Mouse (Mus musculus): ENCODE results near the gene Dhrs3. TPM values are rescaled to one million over a fixed set of nuclear protein-coding genes. Genes with fewer than 3 reads are reported as not detected.

The Dhrs3 gene
- polyA plus RNA-seq, 1 experiment from 2014 or later, result 114 TPM

GRCm38 (mm10) chr4:144947738-144948390, 55.2 kb downstream of the Dhrs3 start:
- no peaks in the 10 kb centered on the region for H3K9me3 ChIP-seq
- no peak overlapping the region for H3K27ac ChIP-seq
- no peak overlapping the region for H3K4me3 ChIP-seq
- no peaks in the 10 kb centered on the region for H3K27me3 ChIP-seq
- no peak overlapping the region for H3K9ac ChIP-seq
- H3K4me2 ChIP-seq, result no peak overlapping the region
- no peak for ATAC-seq (ENCODE audit: insufficient number of reproducible peaks, low FRiP score, low TSS enrichment, low read depth)
- WGBS, result 56% methylated on average over 6 of the region's 6 CpGs
- H3K36me3 ChIP-seq, result no peaks in the 10 kb centered on the region
- peaks cover 21% of the 10 kb centered on the region for H3K4me1 ChIP-seq

GRCm38 (mm10) chr4:144949441-144950326, 57.1 kb downstream of the Dhrs3 start:
- ATAC-seq (ENCODE audit: insufficient number of reproducible peaks, low FRiP score, low TSS enrichment, low read depth), result peak; percentile 52; the same call in 1 of the 2 replicates

GRCm38 (mm10) chr4:144950327-144950711, 57.7 kb downstream of the Dhrs3 start:
- no peak overlapping the region for H3K4me3 ChIP-seq
- H3K4me1 ChIP-seq, result peaks cover 21% of the 10 kb centered on the region
- 57% methylated on average over 3 of the region's 3 CpGs for WGBS

More at GRCm38 (mm10) chr4:144949441-144950326, 57.1 kb downstream of the Dhrs3 start:
- no peak overlapping the region for H3K4me3 ChIP-seq
- no peak overlapping the region for H3K9ac ChIP-seq
- peak overlapping the region; percentile 63 for H3K27ac ChIP-seq
- H3K27me3 ChIP-seq, result no peaks in the 10 kb centered on the region
- H3K4me1 ChIP-seq, result peaks cover 21% of the 10 kb centered on the region
- 22% methylated on average over 9 of the region's 9 CpGs for WGBS
- H3K36me3 ChIP-seq, result no peaks in the 10 kb centered on the region
- no peaks in the 10 kb centered on the region for H3K9me3 ChIP-seq
- H3K4me2 ChIP-seq, result no peak overlapping the region

DNA sequence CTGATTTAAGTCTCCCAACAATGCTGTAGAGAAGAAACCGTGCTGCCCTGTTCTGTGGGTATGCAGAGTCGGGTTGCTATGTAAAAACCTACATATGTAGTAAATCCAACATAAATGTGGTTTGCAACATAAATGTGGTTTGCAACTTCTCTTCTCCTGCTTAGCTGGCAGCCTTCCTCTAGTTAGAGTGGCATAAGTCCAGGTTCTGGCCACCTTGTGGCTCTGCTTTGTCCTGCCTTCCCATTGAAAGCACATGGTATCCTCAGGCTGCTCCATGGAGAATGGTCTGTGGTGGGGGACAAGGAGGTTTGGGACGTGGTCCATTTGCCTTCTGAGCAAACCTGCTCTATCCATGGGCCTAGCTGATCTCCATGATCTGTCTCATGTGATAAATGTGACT, 58.3 kb downstream of the Dhrs3 start:
- Histone ChIP-seq H3K4me2 (no peak overlapping the region), H3K27me3 (no peaks in the 10 kb centered on the region), H3K4me3 (no peak overlapping the region), H3K4me1 (peaks cover 21% of the 10 kb centered on the region), H3K36me3 (no peaks in the 10 kb centered on the region), H3K9ac (no peak overlapping the region), H3K9me3 (no peaks in the 10 kb centered on the region), H3K27ac (no peak overlapping the region)
- 81% methylated on average over 3 of the region's 3 CpGs for WGBS
- ATAC-seq (ENCODE audit: insufficient number of reproducible peaks, low FRiP score, low TSS enrichment, low read depth), result no peak

More at GRCm38 (mm10) chr4:144950327-144950711, 57.7 kb downstream of the Dhrs3 start:
- no peak overlapping the region for H3K4me2 ChIP-seq
- no peaks in the 10 kb centered on the region for H3K36me3 ChIP-seq
- H3K27me3 ChIP-seq, result no peaks in the 10 kb centered on the region
- no peak for ATAC-seq (ENCODE audit: insufficient number of reproducible peaks, low FRiP score, low TSS enrichment, low read depth)
- H3K9ac ChIP-seq, result no peak overlapping the region
- peak overlapping the region; percentile 58 for H3K27ac ChIP-seq
- H3K9me3 ChIP-seq, result no peaks in the 10 kb centered on the region

- H3K4me3 ChIP-seq, result no peak overlapping the region
- H3K4me1 ChIP-seq, result peaks cover 21% of the 10 kb centered on the region
- no peak overlapping the region for H3K9ac ChIP-seq
- 74% methylated on average over 7 of the region's 7 CpGs for WGBS
- H3K27me3 ChIP-seq, result no peaks in the 10 kb centered on the region
- no peaks in the 10 kb centered on the region for H3K36me3 ChIP-seq
- no peaks in the 10 kb centered on the region for H3K9me3 ChIP-seq
- no peak overlapping the region for H3K4me2 ChIP-seq
- no peak for ATAC-seq (ENCODE audit: insufficient number of reproducible peaks, low FRiP score, low TSS enrichment, low read depth)
- no peak overlapping the region for H3K27ac ChIP-seq
Measured at GRCm38 (mm10) chr4:144951859-144952258, 59.2 kb downstream of the Dhrs3 start.

- Histone ChIP-seq H3K27me3 (no peaks in the 10 kb centered on the region), H3K36me3 (no peaks in the 10 kb centered on the region), H3K9me3 (no peaks in the 10 kb centered on the region), H3K4me1 (peaks cover 16% of the 10 kb centered on the region), H3K9ac (no peak overlapping the region), H3K4me3 (no peak overlapping the region), H3K27ac (no peak overlapping the region), H3K4me2 (no peak overlapping the region)
- no peak for ATAC-seq (ENCODE audit: insufficient number of reproducible peaks, low FRiP score, low TSS enrichment, low read depth)
- 92% methylated on average over 1 of the region's 1 CpGs for WGBS
Measured at GRCm38 (mm10) chr4:144953421-144953820, 60.8 kb downstream of the Dhrs3 start.

DNA sequence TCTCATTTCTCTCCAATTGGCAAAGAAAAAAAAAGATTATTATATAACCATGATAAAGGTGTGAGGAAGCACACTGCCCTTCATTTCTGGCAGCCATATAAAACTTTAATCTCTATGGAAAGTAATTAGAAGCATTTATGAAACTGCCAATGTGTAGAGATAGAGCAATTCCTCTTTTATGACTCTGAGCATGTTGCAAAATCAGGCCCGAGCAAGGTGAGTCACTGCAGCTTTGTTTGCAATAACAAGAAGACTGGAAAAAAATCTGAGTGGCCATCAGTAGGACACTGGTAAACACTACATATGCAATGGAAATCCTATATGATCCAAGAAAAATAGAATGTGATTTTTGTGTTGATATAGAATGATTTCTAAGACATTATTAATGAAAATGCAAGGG, 63.2 kb downstream of the Dhrs3 start:
- ATAC-seq (ENCODE audit: insufficient number of reproducible peaks, low FRiP score, low TSS enrichment, low read depth), result no peak
- H3K27ac ChIP-seq, result no peak overlapping the region
- 57% methylated on average over 1 of the region's 1 CpGs for WGBS
- no peaks in the 10 kb centered on the region for H3K9me3 ChIP-seq
- H3K4me2 ChIP-seq, result no peak overlapping the region
- no peak overlapping the region for H3K9ac ChIP-seq
- no peaks in the 10 kb centered on the region for H3K36me3 ChIP-seq
- H3K4me1 ChIP-seq, result 0 out of 2 replicates have a peak, but pooled peaks cover 2% of the 10 kb centered on the region
- H3K27me3 ChIP-seq, result no peaks in the 10 kb centered on the region
- H3K4me3 ChIP-seq, result no peak overlapping the region

DNA sequence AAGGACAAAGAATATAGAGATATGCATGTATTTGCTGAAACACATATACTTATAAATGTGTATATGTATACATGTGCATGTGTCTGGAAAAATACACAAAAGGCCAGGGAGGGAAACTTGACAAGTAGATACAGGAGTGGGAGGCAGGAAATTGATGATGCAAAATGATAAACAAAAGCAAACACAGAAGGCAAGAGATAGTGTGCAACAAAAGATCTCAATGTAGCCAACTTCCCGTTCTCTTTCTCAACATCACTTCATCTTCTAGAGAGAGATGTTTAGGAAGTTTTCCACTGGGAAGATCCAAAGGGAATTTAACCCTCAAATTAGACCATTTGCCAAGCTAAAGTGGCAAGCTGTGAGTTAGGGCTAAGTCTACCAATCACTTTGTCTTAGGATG, 63.7 kb downstream of the Dhrs3 start:
- Histone ChIP-seq H3K4me3 (no peak overlapping the region), H3K27me3 (no peaks in the 10 kb centered on the region), H3K4me2 (no peak overlapping the region), H3K9me3 (no peaks in the 10 kb centered on the region), H3K4me1 (0 out of 2 replicates have a peak, but pooled peaks cover 2% of the 10 kb centered on the region), H3K9ac (no peak overlapping the region), H3K27ac (no peak overlapping the region), H3K36me3 (no peaks in the 10 kb centered on the region)
- 76% methylated on average over 1 of the region's 1 CpGs for WGBS
- no peak for ATAC-seq (ENCODE audit: insufficient number of reproducible peaks, low FRiP score, low TSS enrichment, low read depth)

- Histone ChIP-seq H3K4me3 (no peak overlapping the region), H3K4me1 (0 out of 2 replicates have a peak, but pooled peaks cover 2% of the 10 kb centered on the region), H3K27me3 (no peaks in the 10 kb centered on the region), H3K27ac (no peak overlapping the region), H3K36me3 (0 out of 2 replicates have a peak, but pooled peaks cover 4% of the 10 kb centered on the region), H3K9ac (no peak overlapping the region), H3K9me3 (no peaks in the 10 kb centered on the region), H3K4me2 (no peak overlapping the region)
- ATAC-seq (ENCODE audit: insufficient number of reproducible peaks, low FRiP score, low TSS enrichment, low read depth), result no peak
- 86% methylated on average over 4 of the region's 4 CpGs for WGBS
Measured at GRCm38 (mm10) chr4:144957186-144957585, 64.6 kb downstream of the Dhrs3 start.

- no peak for ATAC-seq (ENCODE audit: insufficient number of reproducible peaks, low FRiP score, low TSS enrichment, low read depth)
Measured at GRCm38 (mm10) chr4:144957721-144958120, 65.1 kb downstream of the Dhrs3 start.

DNA sequence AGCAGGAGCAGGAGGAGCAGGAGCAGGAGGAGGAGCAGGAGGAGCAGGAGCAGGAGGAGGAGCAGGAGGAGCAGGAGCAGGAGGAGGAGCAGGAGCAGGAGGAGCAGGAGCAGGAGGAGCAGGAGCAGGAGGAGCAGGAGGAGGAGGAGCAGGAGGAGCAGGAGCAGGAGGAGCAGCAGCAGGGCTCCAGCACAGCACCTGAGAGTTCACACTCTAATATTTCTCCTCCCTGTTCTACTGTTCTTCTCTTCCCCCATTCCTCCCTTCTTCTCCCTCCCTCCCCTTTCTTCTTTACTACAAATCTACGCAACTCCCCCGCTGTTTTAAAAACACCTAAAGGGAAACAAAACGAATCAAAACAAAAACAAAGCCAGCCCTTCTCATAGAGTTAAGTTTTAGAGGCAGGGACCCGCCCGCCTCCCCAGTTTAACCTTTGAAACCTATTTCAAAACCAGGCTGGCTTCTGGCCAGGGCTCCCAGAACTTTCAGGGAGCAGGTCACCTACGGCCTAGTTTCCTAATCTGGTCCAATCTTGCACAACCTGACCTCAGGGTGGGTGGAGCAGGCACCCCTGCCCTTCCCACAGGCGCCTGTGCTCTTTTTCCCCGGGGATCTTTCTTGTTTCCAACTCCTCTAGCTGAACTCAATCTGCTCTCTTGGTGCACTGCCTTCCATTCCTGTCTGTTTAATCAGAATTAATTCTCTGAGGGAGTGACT, 67.7 kb downstream of the Dhrs3 start:
- no peak overlapping the region for H3K9ac ChIP-seq
- no peaks in the 10 kb centered on the region for H3K27me3 ChIP-seq
- H3K9me3 ChIP-seq, result no peaks in the 10 kb centered on the region
- H3K4me3 ChIP-seq, result no peak overlapping the region
- 0 out of 2 replicates have a peak, but pooled peaks cover 4% of the 10 kb centered on the region for H3K36me3 ChIP-seq
- H3K27ac ChIP-seq, result no peak overlapping the region
- no peak overlapping the region for H3K4me2 ChIP-seq
- ATAC-seq (ENCODE audit: insufficient number of reproducible peaks, low FRiP score, low TSS enrichment, low read depth), result no peak
- H3K4me1 ChIP-seq, result 0 out of 2 replicates have a peak, but pooled peaks cover 2% of the 10 kb centered on the region
- WGBS, result 49% methylated on average over 8 of the region's 8 CpGs

More at GRCm38 (mm10) chr4:144957721-144958120, 65.1 kb downstream of the Dhrs3 start:
- Histone ChIP-seq H3K4me3 (no peak overlapping the region), H3K9ac (no peak overlapping the region), H3K4me1 (0 out of 2 replicates have a peak, but pooled peaks cover 2% of the 10 kb centered on the region), H3K36me3 (0 out of 2 replicates have a peak, but pooled peaks cover 4% of the 10 kb centered on the region), H3K9me3 (no peaks in the 10 kb centered on the region), H3K27me3 (no peaks in the 10 kb centered on the region), H3K27ac (no peak overlapping the region), H3K4me2 (no peak overlapping the region)
- 63% methylated on average over 2 of the region's 2 CpGs for WGBS

Measured in limb, embryonic 15.5 days (tissue).